Mouse (Mus musculus): ENCODE results near the gene Col23a1. TPM values are rescaled to one million over a fixed set of nuclear protein-coding genes. Genes with fewer than 3 reads are reported as not detected.

The Col23a1 gene
- polyA plus RNA-seq, 1 experiment = 1.5 TPM

DNA sequence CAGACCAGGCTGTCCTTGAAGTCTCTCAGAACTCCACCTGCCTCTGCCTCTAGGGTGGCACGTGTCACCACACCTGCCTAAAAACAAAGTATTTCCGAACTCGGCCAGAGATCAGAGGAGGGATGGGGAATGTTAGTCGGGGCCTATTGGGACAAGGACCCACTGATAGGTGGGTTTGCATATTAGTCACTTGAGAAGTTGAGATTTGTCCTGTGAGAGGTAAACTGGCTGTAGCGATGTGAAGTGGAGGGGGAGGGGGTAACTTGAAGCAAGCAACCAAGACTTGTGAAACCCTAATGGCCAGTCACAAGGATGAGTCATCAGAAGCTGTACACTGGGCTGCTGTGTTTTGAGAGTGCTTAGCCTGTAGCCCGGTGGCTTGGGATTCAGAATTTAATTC is 25.4 kb upstream of the Col23a1 start:
- DNase-seq = peak; percentile 55
- Histone ChIP-seq H3K4me1 (ENCODE audit: control insufficient read depth, insufficient read depth, low read length) (peaks cover 3% of the 10 kb centered on the region), H3K27me3 (replicated peaks; ENCODE audit: control insufficient read depth, insufficient read depth, low read length) (no peaks in the 10 kb centered on the region), H3K4me3 (ENCODE audit: insufficient read depth, low read depth, low read length) (peak overlapping the region; percentile 46), H3K27ac (ENCODE audit: insufficient read depth, low read depth, low read length) (peak overlapping the region; percentile 76; the same call in 1 of the 2 replicates), H3K36me3 (ENCODE audit: control insufficient read depth, insufficient read depth, low read length) (peaks cover 2% of the 10 kb centered on the region)
- 2% methylated on average over 6 of the region's 6 CpGs for WGBS
- TF ChIP-seq POLR2A (IDR thresholded peaks at IDR 0.05; ENCODE audit: low read depth, low read length) (no peak), CTCF (conservative IDR thresholded peaks at IDR 0.05; ENCODE audit: insufficient read depth, insufficient read length, low read depth, low read length) (no peak)

DNA sequence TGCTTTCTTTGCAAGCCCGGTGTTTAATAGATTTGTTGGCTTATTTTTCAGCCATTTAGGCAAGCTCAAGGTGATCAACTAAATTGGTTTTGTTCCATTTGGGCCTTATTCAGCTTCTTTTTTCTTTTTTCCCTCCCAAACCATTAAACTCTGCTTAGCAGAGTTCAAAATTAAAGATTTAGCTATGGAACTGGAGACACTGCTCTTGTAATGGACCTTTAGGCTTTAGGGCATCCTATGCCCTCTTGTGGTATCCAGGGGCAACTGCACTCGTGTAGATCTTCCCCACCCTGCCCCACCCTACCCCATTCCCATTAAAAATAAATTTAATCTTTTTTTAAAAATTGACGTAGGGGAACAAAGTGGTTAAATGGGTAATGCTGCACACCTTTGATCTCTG is 24.4 kb upstream of the Col23a1 start:
- Histone ChIP-seq H3K27me3 (replicated peaks; ENCODE audit: control insufficient read depth, insufficient read depth, low read length) (no peaks in the 10 kb centered on the region), H3K4me1 (ENCODE audit: control insufficient read depth, insufficient read depth, low read length) (peaks cover 3% of the 10 kb centered on the region), H3K4me3 (ENCODE audit: insufficient read depth, low read depth, low read length) (no peak overlapping the region), H3K27ac (ENCODE audit: insufficient read depth, low read depth, low read length) (no peak overlapping the region), H3K36me3 (ENCODE audit: control insufficient read depth, insufficient read depth, low read length) (peaks cover 2% of the 10 kb centered on the region)
- TF ChIP-seq CTCF (conservative IDR thresholded peaks at IDR 0.05; ENCODE audit: insufficient read depth, insufficient read length, low read depth, low read length) (peak; percentile 54), POLR2A (IDR thresholded peaks at IDR 0.05; ENCODE audit: low read depth, low read length) (no peak)
- DNase-seq = peak; percentile 39
- WGBS = 35% methylated on average over 3 of the region's 3 CpGs

GRCm38 (mm10) chr11:51274418-51274817 is 15.3 kb upstream of the Col23a1 start:
- DNase-seq = no peak
- no peak overlapping the region for H3K4me3 ChIP-seq (ENCODE audit: insufficient read depth, low read depth, low read length)
- no peaks in the 10 kb centered on the region for H3K4me1 ChIP-seq (ENCODE audit: control insufficient read depth, insufficient read depth, low read length)
- H3K27ac ChIP-seq (ENCODE audit: insufficient read depth, low read depth, low read length) = no peak overlapping the region
- TF ChIP-seq POLR2A (IDR thresholded peaks at IDR 0.05; ENCODE audit: low read depth, low read length) = no peak
- TF ChIP-seq CTCF (conservative IDR thresholded peaks at IDR 0.05; ENCODE audit: insufficient read depth, insufficient read length, low read depth, low read length) = no peak
- no peaks in the 10 kb centered on the region for H3K27me3 ChIP-seq (replicated peaks; ENCODE audit: control insufficient read depth, insufficient read depth, low read length)
- 92% methylated on average over 1 of the region's 1 CpGs for WGBS
- peaks cover 23% of the 10 kb centered on the region for H3K36me3 ChIP-seq (ENCODE audit: control insufficient read depth, insufficient read depth, low read length)

DNA sequence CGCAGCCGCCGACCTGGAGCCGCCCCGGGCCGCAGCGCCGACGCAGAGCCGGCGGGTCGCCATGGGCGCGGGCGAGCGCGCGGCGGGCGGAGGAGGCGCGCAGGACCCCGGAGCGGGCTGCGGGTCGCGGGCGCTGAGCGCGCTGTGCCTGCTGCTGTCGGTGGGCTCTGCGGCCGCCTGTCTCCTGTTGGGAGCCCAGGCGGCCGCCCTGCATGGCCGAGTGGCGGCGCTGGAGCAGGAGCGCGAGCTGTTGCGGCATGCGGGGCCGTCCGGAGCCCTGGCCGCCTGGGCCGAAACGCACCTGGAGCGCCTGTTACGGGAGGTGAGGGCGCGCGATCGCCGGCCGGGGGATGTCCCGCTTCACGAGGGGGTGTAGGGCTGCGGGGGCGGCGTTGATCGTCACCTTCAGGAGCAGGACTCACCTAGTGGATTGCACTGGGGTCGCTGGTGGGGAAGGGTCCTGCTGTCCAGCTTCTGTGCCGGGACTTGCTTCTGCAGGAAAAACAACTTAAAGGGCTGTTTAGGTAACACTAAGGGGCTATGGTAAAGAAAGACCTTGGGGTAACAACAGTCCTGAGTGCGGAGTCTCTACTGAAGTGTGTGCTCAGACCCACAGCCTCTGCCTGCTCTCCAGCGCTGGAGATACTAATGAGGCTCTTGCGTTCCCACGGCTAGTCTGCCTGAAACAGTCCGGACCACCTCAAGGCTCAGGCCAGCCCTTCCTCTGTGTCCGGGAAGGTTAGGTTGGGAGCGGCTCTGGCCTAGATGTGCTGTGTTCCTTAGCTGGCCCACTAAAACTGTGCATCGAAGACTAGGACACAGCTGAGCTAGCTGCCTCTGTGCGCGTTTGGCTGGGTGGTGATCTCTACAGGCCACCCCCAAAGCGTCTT is 591 bp downstream of the Col23a1 start:
- H3K27me3 ChIP-seq (replicated peaks; ENCODE audit: control insufficient read depth, insufficient read depth, low read length) = no peaks in the 10 kb centered on the region
- H3K36me3 ChIP-seq (ENCODE audit: control insufficient read depth, insufficient read depth, low read length) = no peaks in the 10 kb centered on the region
- peak; percentile 41 for DNase-seq
- H3K27ac ChIP-seq (ENCODE audit: insufficient read depth, low read depth, low read length) = no peak overlapping the region
- peak overlapping the region; percentile 80 for H3K4me3 ChIP-seq (ENCODE audit: insufficient read depth, low read depth, low read length)
- H3K4me1 ChIP-seq (ENCODE audit: control insufficient read depth, insufficient read depth, low read length) = no peaks in the 10 kb centered on the region
- 6% methylated on average over 69 of the region's 74 CpGs for whole genome bisulfite sequencing
- no peak for TF ChIP-seq POLR2A (IDR thresholded peaks at IDR 0.05; ENCODE audit: low read depth, low read length)
- TF ChIP-seq CTCF (conservative IDR thresholded peaks at IDR 0.05; ENCODE audit: insufficient read depth, insufficient read length, low read depth, low read length) = no peak

- 66% methylated on average over 2 of the region's 2 CpGs for WGBS
Observed at GRCm38 (mm10) chr11:51293956-51294530, 4.3 kb downstream of the Col23a1 start.

GRCm38 (mm10) chr11:51295742-51296141 is 6.0 kb downstream of the Col23a1 start:
- H3K4me3 ChIP-seq (ENCODE audit: insufficient read depth, low read depth, low read length) = no peak overlapping the region
- H3K36me3 ChIP-seq (ENCODE audit: control insufficient read depth, insufficient read depth, low read length) = no peaks in the 10 kb centered on the region
- WGBS = 94% methylated on average over 3 of the region's 3 CpGs
- H3K27me3 ChIP-seq (replicated peaks; ENCODE audit: control insufficient read depth, insufficient read depth, low read length) = no peaks in the 10 kb centered on the region
- DNase-seq = no peak
- H3K27ac ChIP-seq (ENCODE audit: insufficient read depth, low read depth, low read length) = no peak overlapping the region
- no peaks in the 10 kb centered on the region for H3K4me1 ChIP-seq (ENCODE audit: control insufficient read depth, insufficient read depth, low read length)
- no peak for TF ChIP-seq POLR2A (IDR thresholded peaks at IDR 0.05; ENCODE audit: low read depth, low read length)

More at GRCm38 (mm10) chr11:51293956-51294530, 4.3 kb downstream of the Col23a1 start:
- Histone ChIP-seq H3K4me3 (ENCODE audit: insufficient read depth, low read depth, low read length) (no peak overlapping the region), H3K27me3 (replicated peaks; ENCODE audit: control insufficient read depth, insufficient read depth, low read length) (no peaks in the 10 kb centered on the region), H3K36me3 (ENCODE audit: control insufficient read depth, insufficient read depth, low read length) (no peaks in the 10 kb centered on the region), H3K4me1 (ENCODE audit: control insufficient read depth, insufficient read depth, low read length) (no peaks in the 10 kb centered on the region), H3K27ac (ENCODE audit: insufficient read depth, low read depth, low read length) (no peak overlapping the region)
- DNase-seq = no peak
- TF ChIP-seq CTCF (conservative IDR thresholded peaks at IDR 0.05; ENCODE audit: insufficient read depth, insufficient read length, low read depth, low read length) = no peak
- TF ChIP-seq POLR2A (IDR thresholded peaks at IDR 0.05; ENCODE audit: low read depth, low read length) = no peak

GRCm38 (mm10) chr11:51298691-51299090 is 9.0 kb downstream of the Col23a1 start:
- Histone ChIP-seq H3K4me1 (ENCODE audit: control insufficient read depth, insufficient read depth, low read length) (no peaks in the 10 kb centered on the region), H3K27me3 (replicated peaks; ENCODE audit: control insufficient read depth, insufficient read depth, low read length) (no peaks in the 10 kb centered on the region), H3K27ac (ENCODE audit: insufficient read depth, low read depth, low read length) (no peak overlapping the region), H3K4me3 (ENCODE audit: insufficient read depth, low read depth, low read length) (no peak overlapping the region), H3K36me3 (ENCODE audit: control insufficient read depth, insufficient read depth, low read length) (no peaks in the 10 kb centered on the region)
- 82% methylated on average over 4 of the region's 4 CpGs for WGBS
- no peak for DNase-seq
- TF ChIP-seq CTCF (conservative IDR thresholded peaks at IDR 0.05; ENCODE audit: insufficient read depth, insufficient read length, low read depth, low read length) = no peak
- TF ChIP-seq POLR2A (IDR thresholded peaks at IDR 0.05; ENCODE audit: low read depth, low read length) = no peak

Measured in kidney, adult 2 months (tissue).